Mouse (Mus musculus) heart, embryonic 10.5 days (tissue): ENCODE measurements at regions not wholly inside any gene's neighbourhood (a gene's known extent, or its start where the extent isn't known, plus 50 kb on each side); places are given as distances from the start of the nearest gene placed in this dataset.

Experiments used
- DNase-seq: peaks from one replicate; pipeline ENCODE4 v3.0.0-alpha.2; 2017; ENCODE audit warnings: low spot score
- H3K27ac ChIP-seq: fragments of 300-500 bp; sonication (generic); 2 replicates; pipeline ENCODE4 v1.5.1; 2016; ENCODE audit warnings: mild to moderate bottlenecking
- H3K27me3 ChIP-seq: fragments of 300-500 bp; sonication (generic); 2 replicates; pipeline ENCODE4 v1.6.1; 2016; ENCODE audit warnings: mild to moderate bottlenecking; ENCODE audit not compliant: poor library complexity, insufficient read depth, severe bottlenecking
- H3K36me3 ChIP-seq: fragments of 300-500 bp; sonication (generic); 2 replicates; pipeline ENCODE4 v1.6.1; 2016; ENCODE audit warnings: mild to moderate bottlenecking, moderate library complexity
- H3K4me1 ChIP-seq: fragments of 300-500 bp; sonication (generic); 2 replicates; pipeline ENCODE4 v1.6.1; 2016; ENCODE audit warnings: mild to moderate bottlenecking
- H3K4me3 ChIP-seq: fragments of 300-500 bp; sonication (generic); 2 replicates; pipeline ENCODE4 v1.5.1; 2016; ENCODE audit warnings: mild to moderate bottlenecking, moderate library complexity
- H3K9me3 ChIP-seq: fragments of 300-500 bp; sonication (generic); 2 replicates; pipeline ENCODE4 v1.6.1; 2016; ENCODE audit warnings: mild to moderate bottlenecking, moderate library complexity
- WGBS: fragments of 180-500 bp; shearing (Covaris S2); methylation state at CpG from one replicate; pipeline ENCODE4 v1.1.7; 2016; 5-methylcytosine and 5-hydroxymethylcytosine counted together

GRCm38 (mm10) chr11:90117664-90118295, 69.7 kb upstream of the Gm45716 start:
- Histone ChIP-seq H3K36me3 (no peaks in the 10 kb centered on the region), H3K27ac (peak overlapping the region; percentile 74; the same call in 1 of the 2 replicates), H3K4me3 (no peak overlapping the region), H3K4me1 (peaks cover 7% of the 10 kb centered on the region; the same call in 1 of the 2 replicates), H3K9me3 (no peaks in the 10 kb centered on the region), H3K27me3 (no peaks in the 10 kb centered on the region)
- no peak for DNase-seq
- WGBS, result 39% methylated on average over 5 of the region's 5 CpGs

GRCm38 (mm10) chr11:90121902-90122301, 65.6 kb upstream of the Gm45716 start:
- no peak for DNase-seq
- Histone ChIP-seq H3K4me1 (peaks cover 7% of the 10 kb centered on the region; the same call in 1 of the 2 replicates), H3K4me3 (no peak overlapping the region), H3K36me3 (no peaks in the 10 kb centered on the region), H3K27ac (no peak overlapping the region), H3K27me3 (no peaks in the 10 kb centered on the region), H3K9me3 (no peaks in the 10 kb centered on the region)
- 46% methylated on average over 3 of the region's 3 CpGs for WGBS

- Histone ChIP-seq H3K27ac (no peak overlapping the region), H3K9me3 (no peaks in the 10 kb centered on the region), H3K4me1 (peaks cover 3% of the 10 kb centered on the region; the same call in 1 of the 2 replicates), H3K4me3 (no peak overlapping the region), H3K27me3 (no peaks in the 10 kb centered on the region), H3K36me3 (no peaks in the 10 kb centered on the region)
- DNase-seq, result no peak
- 78% methylated on average over 3 of the region's 3 CpGs for WGBS
These were observed 64.8 kb upstream of the Gm45716 start for GRCm38 (mm10) chr11:90122709-90123108.

GRCm38 (mm10) chr11:90123851-90124250, 63.6 kb upstream of the Gm45716 start:
- Histone ChIP-seq H3K27ac (no peak overlapping the region), H3K9me3 (no peaks in the 10 kb centered on the region)

GRCm38 (mm10) chr11:90126289-90126688, 61.2 kb upstream of the Gm45716 start:
- Histone ChIP-seq H3K4me1 (peaks cover 24% of the 10 kb centered on the region), H3K36me3 (no peaks in the 10 kb centered on the region), H3K9me3 (no peaks in the 10 kb centered on the region), H3K27me3 (no peaks in the 10 kb centered on the region), H3K4me3 (no peak overlapping the region), H3K27ac (no peak overlapping the region)
- DNase-seq, result no peak
- 80% methylated on average over 4 of the region's 4 CpGs for WGBS

More at GRCm38 (mm10) chr11:90123851-90124250, 63.6 kb upstream of the Gm45716 start:
- 68% methylated on average over 5 of the region's 5 CpGs for WGBS
- DNase-seq, result no peak
- Histone ChIP-seq H3K4me3 (no peak overlapping the region), H3K4me1 (peaks cover 6% of the 10 kb centered on the region), H3K27me3 (no peaks in the 10 kb centered on the region), H3K36me3 (no peaks in the 10 kb centered on the region)

- H3K36me3 ChIP-seq, result no peaks in the 10 kb centered on the region
- H3K4me3 ChIP-seq, result no peak overlapping the region
- peak overlapping the region; percentile 84 for H3K27ac ChIP-seq
- no peaks in the 10 kb centered on the region for H3K27me3 ChIP-seq
- WGBS, result 63% methylated on average over 7 of the region's 7 CpGs
- no peak for DNase-seq
- H3K9me3 ChIP-seq, result no peaks in the 10 kb centered on the region
- peaks cover 22% of the 10 kb centered on the region for H3K4me1 ChIP-seq
These were observed 58.5 kb upstream of the Gm45716 start for GRCm38 (mm10) chr11:90128865-90129415.

GRCm38 (mm10) chr11:90129793-90130624, 57.5 kb upstream of the Gm45716 start:
- peak overlapping the region; percentile 84 for H3K27ac ChIP-seq
- no peaks in the 10 kb centered on the region for H3K9me3 ChIP-seq
- H3K27me3 ChIP-seq, result no peaks in the 10 kb centered on the region
- 40% methylated on average over 12 of the region's 12 CpGs for WGBS
- peaks cover 22% of the 10 kb centered on the region for H3K4me1 ChIP-seq
- no peak for DNase-seq
- no peaks in the 10 kb centered on the region for H3K36me3 ChIP-seq
- H3K4me3 ChIP-seq, result no peak overlapping the region; the same call in 1 of the 2 replicates

GRCm38 (mm10) chr11:90130635-90131034, 56.8 kb upstream of the Gm45716 start:
- Histone ChIP-seq H3K27ac (peak overlapping the region; percentile 84), H3K9me3 (no peaks in the 10 kb centered on the region), H3K4me1 (peaks cover 22% of the 10 kb centered on the region), H3K4me3 (no peak overlapping the region), H3K36me3 (no peaks in the 10 kb centered on the region), H3K27me3 (no peaks in the 10 kb centered on the region)
- no peak for DNase-seq
- WGBS, result 33% methylated on average over 1 of the region's 1 CpGs

GRCm38 (mm10) chr11:90132579-90132978, 54.9 kb upstream of the Gm45716 start:
- H3K27ac ChIP-seq, result peak overlapping the region; percentile 13; the same call in 1 of the 2 replicates
- peaks cover 22% of the 10 kb centered on the region for H3K4me1 ChIP-seq
- DNase-seq, result no peak
- no peaks in the 10 kb centered on the region for H3K27me3 ChIP-seq
- H3K9me3 ChIP-seq, result no peaks in the 10 kb centered on the region
- no peaks in the 10 kb centered on the region for H3K36me3 ChIP-seq
- H3K4me3 ChIP-seq, result no peak overlapping the region
- 60% methylated on average over 5 of the region's 5 CpGs for WGBS

- Histone ChIP-seq H3K9me3 (no peaks in the 10 kb centered on the region), H3K27ac (no peak overlapping the region), H3K4me3 (no peak overlapping the region), H3K36me3 (no peaks in the 10 kb centered on the region), H3K27me3 (no peaks in the 10 kb centered on the region), H3K4me1 (no peaks in the 10 kb centered on the region)
- WGBS, result 62% methylated on average over 7 of the region's 7 CpGs
- no peak for DNase-seq
These were observed 51.2 kb upstream of the Gm45716 start for GRCm38 (mm10) chr11:90136307-90136706.
